Mouse (Mus musculus): ENCODE data around the gene Smarcd2. TPM values are rescaled to one million over a fixed set of nuclear protein-coding genes. Genes with fewer than 3 reads are reported as not detected.

The Smarcd2 gene
- total and polyA plus RNA-seq, 2 experiments from 2014 or later, result 10.7 to 43.0 TPM

DNA sequence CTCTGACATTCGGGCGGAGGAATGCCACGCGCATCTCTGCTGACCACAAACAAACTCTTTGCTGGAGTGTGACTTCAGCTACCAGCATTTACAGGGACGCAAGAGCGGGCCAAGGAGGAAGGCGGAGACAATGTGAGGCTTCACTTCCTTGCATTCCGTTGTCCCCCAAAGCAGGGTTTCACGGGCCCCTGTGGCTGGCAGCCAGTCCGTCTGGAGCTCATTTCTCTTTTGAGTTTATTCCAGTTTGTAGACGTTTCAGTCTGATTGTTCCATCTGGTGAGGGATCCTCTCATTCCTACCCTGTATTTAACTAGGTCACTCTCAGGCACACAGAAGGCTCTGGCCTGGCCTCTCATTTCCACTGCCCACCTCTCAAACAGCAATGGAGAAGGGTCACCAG is 14.2 kb upstream of the Smarcd2 start:
- H3K4me2 ChIP-seq (ENCODE audit: low read depth, low read length), result no peak overlapping the region
- H3K9me3 ChIP-seq (replicated peaks; ENCODE audit: control insufficient read depth, low read length), result no peaks in the 10 kb centered on the region
- no peak overlapping the region for H3K9ac ChIP-seq (replicated peaks; ENCODE audit: low read depth, low read length)
- no peak overlapping the region for H3K4me3 ChIP-seq (ENCODE audit: low read depth, low read length)
- WGBS, result 63% methylated on average over 11 of the region's 11 CpGs
- ATAC-seq (ENCODE audit: insufficient read depth, low read depth) (no peak), DNase-seq (ENCODE audit: low spot score) (no peak)
- TF ChIP-seq CTCF (IDR thresholded peaks at IDR 0.05; ENCODE audit: low read depth), result no peak
- no peak for TF ChIP-seq EP300 (IDR thresholded peaks at IDR 0.05; ENCODE audit: low read depth)
- H3K36me3 ChIP-seq (replicated peaks; ENCODE audit: control insufficient read depth, insufficient read depth, low read length), result no peaks in the 10 kb centered on the region
- no peaks in the 10 kb centered on the region for H3K4me1 ChIP-seq (ENCODE audit: control insufficient read depth, insufficient read depth)
- no peaks in the 10 kb centered on the region for H3K27me3 ChIP-seq (ENCODE audit: control insufficient read depth, insufficient read depth, low read length)
- no peak overlapping the region for H3K27ac ChIP-seq (ENCODE audit: low read depth)

GRCm38 (mm10) chr11:106286206-106286605 is 13.4 kb upstream of the Smarcd2 start:
- Histone ChIP-seq H3K9ac (replicated peaks; ENCODE audit: low read depth, low read length) (no peak overlapping the region), H3K27ac (ENCODE audit: low read depth) (no peak overlapping the region)
- WGBS, result 65% methylated on average over 7 of the region's 7 CpGs

DNA sequence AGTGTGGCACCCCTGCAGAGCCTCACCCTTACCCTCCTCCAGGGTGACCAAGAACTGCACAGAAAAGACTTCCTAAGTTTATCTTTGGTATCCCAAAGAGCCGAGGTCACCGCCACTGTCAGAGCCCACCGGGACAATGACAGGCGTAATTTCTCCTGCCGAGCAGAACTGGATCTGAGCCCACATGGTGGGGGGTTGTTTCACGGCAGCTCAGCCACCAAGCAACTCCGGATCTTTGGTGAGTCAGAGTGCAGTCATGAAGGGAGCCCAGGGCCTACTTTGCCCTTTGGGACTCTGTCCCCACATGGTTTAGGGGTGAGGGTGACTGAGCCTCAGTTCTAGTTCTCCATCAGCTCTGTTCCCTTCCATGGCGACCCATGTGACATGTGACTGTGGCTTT is 11.4 kb upstream of the Smarcd2 start:
- Histone ChIP-seq H3K9me3 (replicated peaks; ENCODE audit: control insufficient read depth, low read length) (no peaks in the 10 kb centered on the region), H3K4me1 (ENCODE audit: control insufficient read depth, insufficient read depth) (no peaks in the 10 kb centered on the region), H3K4me3 (ENCODE audit: low read depth, low read length) (no peak overlapping the region), H3K4me2 (ENCODE audit: low read depth, low read length) (no peak overlapping the region), H3K27me3 (ENCODE audit: control insufficient read depth, insufficient read depth, low read length) (no peaks in the 10 kb centered on the region), H3K9ac (replicated peaks; ENCODE audit: low read depth, low read length) (no peak overlapping the region), H3K27ac (ENCODE audit: low read depth) (no peak overlapping the region), H3K36me3 (replicated peaks; ENCODE audit: control insufficient read depth, insufficient read depth, low read length) (no peaks in the 10 kb centered on the region)
- ATAC-seq (ENCODE audit: insufficient read depth, low read depth), result no peak
- 49% methylated on average over 8 of the region's 8 CpGs for WGBS
- DNase-seq (ENCODE audit: low spot score), result no peak
- TF ChIP-seq EP300 (IDR thresholded peaks at IDR 0.05; ENCODE audit: low read depth) (no peak), CTCF (IDR thresholded peaks at IDR 0.05; ENCODE audit: low read depth) (no peak)

More at GRCm38 (mm10) chr11:106286206-106286605, 13.4 kb upstream of the Smarcd2 start:
- Histone ChIP-seq H3K4me3 (ENCODE audit: low read depth, low read length) (no peak overlapping the region), H3K4me1 (ENCODE audit: control insufficient read depth, insufficient read depth) (no peaks in the 10 kb centered on the region), H3K27me3 (ENCODE audit: control insufficient read depth, insufficient read depth, low read length) (no peaks in the 10 kb centered on the region), H3K4me2 (ENCODE audit: low read depth, low read length) (no peak overlapping the region), H3K9me3 (replicated peaks; ENCODE audit: control insufficient read depth, low read length) (no peaks in the 10 kb centered on the region), H3K36me3 (replicated peaks; ENCODE audit: control insufficient read depth, insufficient read depth, low read length) (no peaks in the 10 kb centered on the region)
- no peak for ATAC-seq (ENCODE audit: insufficient read depth, low read depth)
- TF ChIP-seq EP300 (IDR thresholded peaks at IDR 0.05; ENCODE audit: low read depth) (no peak), CTCF (IDR thresholded peaks at IDR 0.05; ENCODE audit: low read depth) (no peak)
- no peak for DNase-seq (ENCODE audit: low spot score)

- no peaks in the 10 kb centered on the region for H3K9me3 ChIP-seq (replicated peaks; ENCODE audit: control insufficient read depth, low read length)
- no peaks in the 10 kb centered on the region for H3K4me1 ChIP-seq (ENCODE audit: control insufficient read depth, insufficient read depth)
- H3K27ac ChIP-seq (ENCODE audit: low read depth), result no peak overlapping the region
- H3K9ac ChIP-seq (replicated peaks; ENCODE audit: low read depth, low read length), result no peak overlapping the region
- H3K4me3 ChIP-seq (ENCODE audit: low read depth, low read length), result no peak overlapping the region
- WGBS, result 79% methylated on average over 4 of the region's 4 CpGs
- no peak for TF ChIP-seq EP300 (IDR thresholded peaks at IDR 0.05; ENCODE audit: low read depth)
- no peak for TF ChIP-seq CTCF (IDR thresholded peaks at IDR 0.05; ENCODE audit: low read depth)
- ATAC-seq (ENCODE audit: insufficient read depth, low read depth) (no peak), DNase-seq (ENCODE audit: low spot score) (no peak)
- 0 out of 2 replicates have a peak, but pooled peaks cover 1% of the 10 kb centered on the region for H3K27me3 ChIP-seq (ENCODE audit: control insufficient read depth, insufficient read depth, low read length)
- H3K4me2 ChIP-seq (ENCODE audit: low read depth, low read length), result no peak overlapping the region
- H3K36me3 ChIP-seq (replicated peaks; ENCODE audit: control insufficient read depth, insufficient read depth, low read length), result no peaks in the 10 kb centered on the region
These were observed 10.6 kb upstream of the Smarcd2 start for GRCm38 (mm10) chr11:106283371-106283770.

- H3K9ac ChIP-seq (replicated peaks; ENCODE audit: low read depth, low read length), result no peak overlapping the region
- no peaks in the 10 kb centered on the region for H3K36me3 ChIP-seq (replicated peaks; ENCODE audit: control insufficient read depth, insufficient read depth, low read length)
- DNase-seq (ENCODE audit: low spot score) (no peak), ATAC-seq (ENCODE audit: insufficient read depth, low read depth) (no peak)
- TF ChIP-seq CTCF (IDR thresholded peaks at IDR 0.05; ENCODE audit: low read depth) (no peak), EP300 (IDR thresholded peaks at IDR 0.05; ENCODE audit: low read depth) (no peak)
- no peak overlapping the region for H3K27ac ChIP-seq (ENCODE audit: low read depth)
- WGBS, result 67% methylated on average over 6 of the region's 6 CpGs
- H3K4me2 ChIP-seq (ENCODE audit: low read depth, low read length), result no peak overlapping the region
- H3K4me1 ChIP-seq (ENCODE audit: control insufficient read depth, insufficient read depth), result no peaks in the 10 kb centered on the region
- H3K9me3 ChIP-seq (replicated peaks; ENCODE audit: control insufficient read depth, low read length), result no peaks in the 10 kb centered on the region
- no peak overlapping the region for H3K4me3 ChIP-seq (ENCODE audit: low read depth, low read length)
- H3K27me3 ChIP-seq (ENCODE audit: control insufficient read depth, insufficient read depth, low read length), result 0 out of 2 replicates have a peak, but pooled peaks cover 4% of the 10 kb centered on the region
These were observed 9.7 kb upstream of the Smarcd2 start for GRCm38 (mm10) chr11:106282452-106282851.

DNA sequence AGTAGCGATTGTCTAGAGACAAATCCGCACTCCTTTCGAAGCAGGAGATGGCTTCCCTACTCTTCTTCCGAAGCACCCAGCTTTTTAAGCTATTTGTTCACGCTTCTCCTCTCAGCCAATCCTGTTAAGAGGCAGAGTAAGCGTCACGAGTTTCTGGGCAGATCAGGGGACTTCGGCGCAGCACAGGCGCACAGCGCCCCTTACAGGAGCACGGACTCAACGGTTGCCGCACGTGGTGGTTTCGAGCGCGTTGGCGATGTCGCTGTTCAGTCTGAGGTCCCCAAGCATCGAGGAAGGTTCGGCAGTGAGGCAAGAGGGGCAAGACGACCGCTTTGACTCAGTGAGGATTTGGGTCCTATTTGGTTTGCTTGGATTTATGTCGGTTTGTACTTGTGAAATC is 3.7 kb upstream of the Smarcd2 start, which contains the start of gene Tcam1:
TSS of gene Tcam1 (plus strand) at position 219 of the 400 bp plus-strand sequence.
- 5% methylated on average over 25 of the region's 25 CpGs for WGBS
- ATAC-seq (ENCODE audit: insufficient read depth, low read depth), result peak; percentile 49; the same call in 1 of the 2 replicates

More for the DNA sequence above, 3.7 kb upstream of the Smarcd2 start, which contains the start of gene Tcam1:
- H3K9ac ChIP-seq (replicated peaks; ENCODE audit: low read depth, low read length), result no peak within 1 kb of the TSS
- peak; percentile 94 for DNase-seq (ENCODE audit: low spot score)
- H3K27me3 ChIP-seq (ENCODE audit: control insufficient read depth, insufficient read depth, low read length), result 0 out of 2 replicates have a peak, but pooled peaks cover 4% of the 10 kb centered on the region
- H3K27ac ChIP-seq (ENCODE audit: low read depth), result no peak within 1 kb of the TSS
- no peak within 1 kb of the TSS for H3K4me3 ChIP-seq (ENCODE audit: low read depth, low read length)
- no peak within 1 kb of the TSS for H3K4me2 ChIP-seq (ENCODE audit: low read depth, low read length)
- H3K4me1 ChIP-seq (ENCODE audit: control insufficient read depth, insufficient read depth), result peaks cover 21% of the 10 kb centered on the region; the same call in 1 of the 2 replicates
- TF ChIP-seq EP300 (IDR thresholded peaks at IDR 0.05; ENCODE audit: low read depth) (no peak), CTCF (IDR thresholded peaks at IDR 0.05; ENCODE audit: low read depth) (peak; percentile 75)
- H3K9me3 ChIP-seq (replicated peaks; ENCODE audit: control insufficient read depth, low read length), result no peaks in the 10 kb centered on the region
- no peaks in the 10 kb centered on the region for H3K36me3 ChIP-seq (replicated peaks; ENCODE audit: control insufficient read depth, insufficient read depth, low read length)
